Mouse (Mus musculus) G1E-ER4 (cell line): Measurements from ENCODE around the gene Gstm7. TPM values are rescaled to one million over a fixed set of nuclear protein-coding genes. Genes with fewer than 3 reads are reported as not detected.

Experiments
- GATA1 ChIP-seq: IDR thresholded peaks from one replicate; pipeline ENCODE4 v1.8.0; 2012; ENCODE audit warnings: low read length, inconsistent platforms
- polyA plus RNA-seq: library from polyadenylated mRNA; stranded (reverse); fragments of >175 nt; gene quantifications from 2 replicates; pipeline ENCODE4 v1.2.3, GENCODE M21; 2012

Gene Gstm7
- polyA plus RNA-seq, 1 experiment, result not detected

- TF ChIP-seq GATA1, result no peak
Measured at GRCm38 (mm10) chr3:107940524-107940923, 8.9 kb upstream of the Gstm7 start.

DNA sequence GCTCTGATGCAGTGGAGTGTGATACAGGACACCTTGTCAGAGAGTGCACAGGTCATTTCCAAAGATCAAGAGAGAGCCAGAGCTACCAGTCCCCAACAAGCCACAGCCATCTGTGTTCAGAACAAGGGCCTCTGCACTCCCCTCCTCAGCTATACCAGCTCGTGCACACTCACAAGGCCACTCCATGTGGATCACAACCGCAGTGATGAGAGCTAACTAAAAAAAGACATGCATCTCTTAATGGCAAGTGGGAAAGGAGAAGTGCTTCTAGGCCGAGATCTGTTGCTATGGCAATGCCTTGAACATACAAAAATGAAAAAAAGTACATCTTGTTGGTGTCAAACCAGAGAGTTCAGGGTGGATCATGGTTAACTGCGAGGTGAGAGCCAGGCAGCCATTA is 8.2 kb upstream of the Gstm7 start:
- no peak for TF ChIP-seq GATA1

GRCm38 (mm10) chr3:107939403-107939802 is 7.8 kb upstream of the Gstm7 start:
- no peak for TF ChIP-seq GATA1

- no peak for TF ChIP-seq GATA1
Measured at GRCm38 (mm10) chr3:107935888-107936287, 4.3 kb upstream of the Gstm7 start.

DNA sequence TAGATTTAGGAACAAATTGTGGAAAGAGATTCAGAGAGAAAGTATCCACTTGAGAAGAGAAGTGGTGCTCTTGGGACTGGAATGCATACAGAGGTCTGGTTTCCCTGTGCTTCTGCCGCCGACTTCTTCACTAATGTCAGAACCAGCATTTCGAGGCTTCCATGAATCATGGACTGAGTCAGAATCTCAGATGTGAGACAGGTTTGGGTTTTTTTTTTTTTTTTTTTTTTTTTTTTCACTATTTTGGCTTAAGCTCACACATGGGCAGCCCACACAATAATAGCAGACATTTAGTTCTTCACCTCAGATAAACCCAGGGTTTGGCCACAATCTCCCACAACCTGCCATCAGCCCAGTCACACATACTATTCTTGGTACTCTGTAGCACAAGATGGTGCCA is 3.7 kb upstream of the Gstm7 start:
- no peak for TF ChIP-seq GATA1

GRCm38 (mm10) chr3:107932128-107932527 is 511 bp upstream of the Gstm7 start:
- no peak for TF ChIP-seq GATA1

GRCm38 (mm10) chr3:107931134-107931533 is 483 bp downstream of the Gstm7 start:
- no peak for TF ChIP-seq GATA1

GRCm38 (mm10) chr3:107929731-107930130 is 1.9 kb downstream of the Gstm7 start:
- no peak for TF ChIP-seq GATA1

- TF ChIP-seq GATA1, result no peak
Measured at GRCm38 (mm10) chr3:107929243-107929642, 2.4 kb downstream of the Gstm7 start.

DNA sequence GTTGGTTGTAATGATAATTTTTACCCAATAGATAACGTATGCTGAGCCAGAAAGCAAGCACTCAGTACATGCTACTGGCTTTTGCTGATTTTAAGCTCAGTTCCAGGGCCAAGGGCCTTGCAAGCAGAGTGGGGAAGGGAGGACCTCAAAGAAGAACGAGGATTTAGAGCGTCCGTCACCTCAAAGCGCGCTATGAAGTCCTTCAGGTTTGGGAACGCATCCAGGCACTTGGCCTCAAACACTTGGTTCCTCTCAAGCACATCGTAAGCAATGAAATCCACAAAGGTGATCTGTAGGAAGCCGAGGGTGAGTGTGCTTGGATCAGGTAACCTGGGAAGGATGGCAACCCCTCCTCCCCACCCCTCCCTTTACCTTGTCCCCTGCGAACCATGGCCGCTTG is 2.9 kb downstream of the Gstm7 start:
- TF ChIP-seq GATA1, result no peak

DNA sequence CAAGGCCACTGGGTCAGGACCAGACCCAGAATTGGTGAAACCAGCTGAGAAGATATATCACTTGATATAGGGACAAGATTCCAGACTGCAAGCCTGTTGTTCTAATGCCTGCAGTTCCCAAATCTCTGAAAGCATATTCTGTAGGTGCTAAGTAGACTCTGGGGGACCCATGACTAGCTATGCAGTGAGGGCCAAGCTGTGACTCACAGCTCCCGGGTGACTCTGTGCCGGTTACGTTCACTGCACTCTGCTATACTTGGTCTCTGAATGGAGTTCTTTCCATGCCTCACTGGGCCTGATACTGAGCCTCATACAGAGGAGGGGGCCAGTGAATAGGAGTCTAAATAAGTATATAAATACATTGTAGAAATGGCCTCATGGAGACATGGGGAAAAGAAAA is 3.8 kb downstream of the Gstm7 start:
- no peak for TF ChIP-seq GATA1

- TF ChIP-seq GATA1, result no peak
Measured at GRCm38 (mm10) chr3:107925335-107925734, 6.3 kb downstream of the Gstm7 start.

GRCm38 (mm10) chr3:107920348-107920747 is 11.3 kb downstream of the Gstm7 start:
- TF ChIP-seq GATA1, result no peak

- TF ChIP-seq GATA1, result no peak
Measured at GRCm38 (mm10) chr3:107917783-107918408, 13.7 kb downstream of the Gstm7 start.

DNA sequence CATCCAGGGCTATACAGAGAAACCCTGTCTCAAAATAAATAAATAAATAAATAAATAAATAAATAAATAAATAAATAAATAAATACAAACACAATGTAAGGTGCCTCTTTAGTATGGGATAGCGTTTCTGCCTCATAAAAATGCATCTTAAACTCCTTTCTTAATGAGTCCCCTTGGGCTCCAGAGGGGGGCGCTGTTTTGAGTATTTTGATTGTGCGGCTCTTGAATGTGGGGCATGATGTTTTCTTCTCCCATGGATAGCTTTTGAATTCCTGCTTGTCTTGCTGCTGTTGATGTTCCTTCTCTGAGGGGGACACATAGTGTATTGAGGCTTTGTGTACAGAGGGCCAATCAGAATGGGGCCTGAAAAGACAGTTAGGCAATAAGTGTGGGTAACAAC is 14.5 kb downstream of the Gstm7 start:
- no peak for TF ChIP-seq GATA1

DNA sequence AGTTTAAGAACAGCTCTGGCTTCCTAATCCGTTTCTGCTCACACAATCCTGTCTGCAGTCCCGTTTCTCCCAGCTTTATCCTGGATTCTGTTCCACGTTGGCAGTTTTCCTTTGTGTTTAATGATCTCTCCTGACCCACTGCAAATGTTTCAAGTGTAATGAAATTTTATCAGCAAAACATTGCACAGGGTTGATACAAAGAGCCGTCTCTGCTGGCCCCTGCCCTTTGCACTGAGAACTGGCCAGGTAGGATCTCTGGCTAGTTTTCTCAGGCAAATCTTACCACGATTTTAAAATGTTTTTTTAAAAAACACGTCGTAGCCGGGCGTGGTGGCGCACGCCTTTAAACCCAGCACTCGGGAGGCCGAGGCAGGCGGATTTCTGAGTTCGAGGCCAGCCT is 14.9 kb downstream of the Gstm7 start:
- no peak for TF ChIP-seq GATA1

- no peak for TF ChIP-seq GATA1
Measured at GRCm38 (mm10) chr3:107905942-107906341, 25.7 kb downstream of the Gstm7 start.
